Mouse (Mus musculus) kidney, adult 2 months (tissue): ENCODE measurements around the gene Iqcf3.

Source experiments
- CTCF ChIP-seq: fragments of 200-500 bp; conservative IDR thresholded peaks from 2 replicates; pipeline ENCODE4 v1.5.1; 2011; ENCODE audit warnings: low read depth, mild to moderate bottlenecking, control low read depth, low read length, moderate library complexity, mixed read lengths; ENCODE audit not compliant: insufficient read depth, insufficient read length
- POLR2A ChIP-seq: fragments of 200-500 bp; IDR thresholded peaks from one replicate; pipeline ENCODE4 v1.6.1; 2011; ENCODE audit warnings: low read depth, low read length, control low read depth

- TF ChIP-seq CTCF: no peak
- no peak for TF ChIP-seq POLR2A
These were observed 57.2 kb downstream of the Iqcf3 start for GRCm38 (mm10) chr9:106504246-106504645.
